Mouse (Mus musculus) embryonic facial prominence, embryonic 14.5 days (tissue): ENCODE results near the gene Tufm. TPM values are rescaled to one million over a fixed set of nuclear protein-coding genes. Genes with fewer than 3 reads are reported as not detected.

Experiments
- ATAC-seq: fragments of 200-750 bp; cut with Nextera tagmentation; 2 replicates; pipeline ENCODE4 v1.8.0; 2017; ENCODE audit warnings: low read depth, moderate number of reproducible peaks, moderate TSS enrichment
- DNase-seq: peaks from one replicate; pipeline ENCODE4 v3.0.0-alpha.2; 2015; ENCODE audit warnings: low spot score
- H3K27ac ChIP-seq: fragments of 300-500 bp; sonication (generic); replicated peaks from 2 replicates; pipeline ENCODE4 v1.5.1; 2014; ENCODE audit warnings: low read depth, mild to moderate bottlenecking, low read length, moderate library complexity
- H3K27me3 ChIP-seq: fragments of 300-500 bp; sonication (generic); replicated peaks from 2 replicates; pipeline ENCODE4 v1.6.1; 2014; ENCODE audit warnings: low read length; ENCODE audit not compliant: control insufficient read depth, insufficient read depth
- H3K36me3 ChIP-seq: fragments of 300-500 bp; sonication (generic); 2 replicates; pipeline ENCODE4 v1.6.1; 2014; ENCODE audit warnings: low read length, mixed read lengths; ENCODE audit not compliant: control insufficient read depth, insufficient read depth
- H3K4me1 ChIP-seq: fragments of 300-500 bp; sonication (generic); 2 replicates; pipeline ENCODE4 v1.6.1; 2014; ENCODE audit warnings: antibody characterized with exemption, low read length; ENCODE audit not compliant: control insufficient read depth, insufficient read depth
- H3K4me2 ChIP-seq: fragments of 300-500 bp; sonication (generic); 2 replicates; pipeline ENCODE4 v1.6.1; 2014; ENCODE audit warnings: low read depth, mild to moderate bottlenecking, low read length, moderate library complexity, mixed read lengths
- H3K4me3 ChIP-seq: fragments of 300-500 bp; sonication (generic); 2 replicates; pipeline ENCODE4 v1.5.1; 2014; ENCODE audit warnings: low read depth, mild to moderate bottlenecking, low read length
- H3K9ac ChIP-seq: fragments of 300-500 bp; sonication (generic); 2 replicates; pipeline ENCODE4 v1.6.1; 2014; ENCODE audit warnings: low read depth, mild to moderate bottlenecking, low read length, moderate library complexity, mixed read lengths
- H3K9me3 ChIP-seq: fragments of 300-500 bp; sonication (generic); 2 replicates; pipeline ENCODE4 v1.6.1; 2016; ENCODE audit warnings: low read length; ENCODE audit not compliant: control insufficient read depth
- WGBS: fragments of 180-500 bp; shearing (Covaris S2); extraction: QIAGEN DNeasy Blood & Tissue Kit; methylation state at CpG from one replicate; pipeline ENCODE4 v1.1.7; 2014; 5-methylcytosine and 5-hydroxymethylcytosine counted together
- polyA plus RNA-seq: library from polyadenylated mRNA; unstranded; fragments of >200 nt; fragmentation: Nextera tagmentation; extraction: Ambion mirVana; gene quantifications from 2 replicates; pipeline ENCODE4 v1.2.1, GENCODE M21; 2014

The Tufm gene
- polyA plus RNA-seq, 1 experiment from 2014 or later = 127 TPM

DNA sequence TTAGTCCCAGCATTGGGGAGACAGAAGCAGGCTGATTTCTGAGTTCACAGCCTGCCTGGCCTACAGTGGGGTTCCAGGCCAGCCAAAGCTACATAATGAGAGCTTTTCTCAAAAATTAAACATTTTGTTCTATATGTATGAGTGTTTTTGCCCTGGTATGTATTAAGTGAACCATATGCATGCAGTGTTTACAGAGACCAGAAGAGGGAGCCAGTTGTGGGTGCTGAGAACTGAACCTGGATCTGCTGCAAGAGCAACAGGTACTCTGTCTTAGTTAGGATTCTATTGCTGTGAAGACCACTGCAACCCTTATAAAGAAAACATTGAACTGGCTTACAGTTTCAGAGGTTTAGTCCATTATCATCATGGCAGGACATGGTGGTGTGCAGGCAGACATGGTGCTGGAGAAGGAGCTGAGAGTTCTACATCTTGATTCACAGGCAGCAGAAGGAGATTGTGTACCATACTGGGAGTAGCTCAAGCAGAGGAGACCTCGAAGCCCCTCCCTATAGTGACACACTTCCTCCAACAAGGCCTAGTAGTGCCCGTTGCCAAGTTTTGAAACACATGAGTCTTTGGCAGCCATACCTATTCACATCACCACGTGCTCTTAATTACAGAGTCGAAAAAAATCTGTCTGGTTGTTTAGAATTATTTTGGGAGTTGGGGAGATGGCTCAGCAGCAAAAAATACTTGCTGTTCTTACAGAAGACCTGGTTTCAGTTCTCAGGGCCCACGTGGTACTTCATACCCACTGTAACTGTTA is 50.8 kb downstream of the Tufm start:
- no peaks in the 10 kb centered on the region for H3K36me3 ChIP-seq
- H3K4me1 ChIP-seq = no peaks in the 10 kb centered on the region
- DNase-seq = peak; percentile 60
- no peak overlapping the region for H3K4me3 ChIP-seq
- 52% methylated on average over 5 of the region's 5 CpGs for WGBS
- H3K4me2 ChIP-seq = no peak overlapping the region
- H3K27me3 ChIP-seq = peaks cover 18% of the 10 kb centered on the region
- ATAC-seq = no peak
- no peak overlapping the region for H3K27ac ChIP-seq
- H3K9me3 ChIP-seq = no peaks in the 10 kb centered on the region
- H3K9ac ChIP-seq = no peak overlapping the region

Other genes with a start within 250 kb of the Tufm start
- gene Sbk1, start 214.7 kb upstream of the Tufm start, polyA plus RNA-seq = 36.3 and 46.6 TPM in 2 replicates
- 2.3 TPM in 2 replicates for gene Lat, start 117.8 kb upstream of the Tufm start, polyA plus RNA-seq
- 40.4 and 43.8 TPM in 2 replicates for gene Spns1, start 109.9 kb upstream of the Tufm start, polyA plus RNA-seq
- gene Nfatc2ip, start 90.6 kb upstream of the Tufm start, polyA plus RNA-seq = 2.5 and 2.6 TPM in 2 replicates
- 0.19 and 0.28 TPM in 2 replicates for gene Cd19, start 72.5 kb upstream of the Tufm start, polyA plus RNA-seq
- gene Rabep2, start 58.6 kb upstream of the Tufm start, polyA plus RNA-seq = 26.4 and 28.9 TPM in 2 replicates
- gene Atp2a1, start 24.3 kb upstream of the Tufm start, polyA plus RNA-seq = 235 and 334 TPM in 2 replicates
- 44.3 and 46.3 TPM in 2 replicates for gene Sh2b1, start 11.9 kb upstream of the Tufm start, polyA plus RNA-seq
- 49.8 and 54.8 TPM in 2 replicates for gene Atxn2l, start 16.1 kb downstream of the Tufm start, polyA plus RNA-seq
- 158 and 167 TPM in 2 replicates for gene Eif3c, start 79.0 kb downstream of the Tufm start, polyA plus RNA-seq
- 0.97 and 1.8 TPM in 2 replicates for gene Apobr, start 97.6 kb downstream of the Tufm start, polyA plus RNA-seq
- gene Cln3, start 98.5 kb downstream of the Tufm start, polyA plus RNA-seq = 27.8 and 31.8 TPM in 2 replicates
- gene Il27, start 107.6 kb downstream of the Tufm start, polyA plus RNA-seq = not detected in 2 replicates
- gene Nupr1, start 143.5 kb downstream of the Tufm start, polyA plus RNA-seq = 29.3 and 39.9 TPM in 2 replicates
- 40.8 and 45.4 TPM in 2 replicates for gene Sgf29, start 161.9 kb downstream of the Tufm start, polyA plus RNA-seq
- 13.5 and 17.9 TPM in 2 replicates for gene Sult1a1, start 189.1 kb downstream of the Tufm start, polyA plus RNA-seq
- gene Bola2, start 208.0 kb downstream of the Tufm start, polyA plus RNA-seq = 108 and 130 TPM in 2 replicates
- gene Slx1b, start 208.4 kb downstream of the Tufm start, polyA plus RNA-seq = 5.3 and 6.4 TPM in 2 replicates
- gene Coro1a, start 220.4 kb downstream of the Tufm start, polyA plus RNA-seq = 44.9 and 45.2 TPM in 2 replicates